ENCODE assay signal across 8 mouse cellular contexts in genomic region chr10:86685179-86686016, GRCm38 (mm10). TPM values are rescaled to one million over a fixed set of nuclear protein-coding genes. Genes with fewer than 3 reads are reported as not detected.
DNase-seq lines count a peak whose midpoint lies in the region; ATAC-seq lines count a peak whose summit lies in the region.
"Not testable (repeated sequence)": the region's sequence is repeated elsewhere in the genome, so short reads cannot be mapped to it uniquely, and the experiment has no call there.

No protein-coding gene starts in this region.

- not testable (repeated sequence) for H3K9me3 ChIP-seq in heart, embryonic 14.5 days (ENCODE audit: control insufficient read depth, low read length); liver, embryonic 13.5 days (replicated peaks); stomach, embryonic 14.5 days (ENCODE audit: control insufficient read depth, low read depth, low read length)

- peak; percentile 88 for ATAC-seq in CD4-positive, CD25-positive, alpha-beta regulatory T cell, adult 4 months
- peak; percentile 92 for ATAC-seq in heart, embryonic 14.5 days (ENCODE audit: insufficient number of reproducible peaks, insufficient read depth, low FRiP score, low read depth)
- ATAC-seq in liver, embryonic 13.5 days (ENCODE audit: low read depth), result peak; percentile 87
- ATAC-seq in stomach, embryonic 14.5 days (ENCODE audit: insufficient number of reproducible peaks, insufficient read depth, low FRiP score, low read depth), result peak; percentile 87

- H3K4me2 ChIP-seq in heart, embryonic 14.5 days (ENCODE audit: low read length), result peak overlapping the region; percentile 74
- H3K4me2 ChIP-seq in liver, embryonic 13.5 days, result peak overlapping the region; percentile 84
- H3K4me2 ChIP-seq in stomach, embryonic 14.5 days (replicated peaks; ENCODE audit: low read depth, low read length), result peak overlapping the region; percentile 55

- H3K9ac ChIP-seq in heart, embryonic 14.5 days (ENCODE audit: low read length), result peak overlapping the region; percentile 80
- peak overlapping the region; percentile 87 for H3K9ac ChIP-seq in liver, embryonic 13.5 days
- H3K9ac ChIP-seq in stomach, embryonic 14.5 days (replicated peaks; ENCODE audit: low read depth, low read length), result peak overlapping the region; percentile 61

- peak overlapping the region; percentile 100 for H3K4me3 ChIP-seq in brown adipose tissue, adult 24 weeks (ENCODE audit: insufficient read depth, low read depth, low read length)
- peak overlapping the region; percentile 59 to 60 for H3K4me3 ChIP-seq in heart, embryonic 14.5 days (ENCODE audit: control insufficient read depth in 1 of 2, insufficient read depth in 1 of 2, low read depth in 1 of 2, low read length in 2 of 2)
- peak overlapping the region; percentile 77 for H3K4me3 ChIP-seq in liver, embryonic 13.5 days (replicated peaks)
- peak overlapping the region; percentile 58 for H3K4me3 ChIP-seq in stomach, embryonic 14.5 days (ENCODE audit: low read depth, low read length)

- peak overlapping the region; percentile 91 for H3K27ac ChIP-seq in brown adipose tissue, adult 24 weeks (replicated peaks; ENCODE audit: low read depth, low read length)
- peak overlapping the region; percentile 75 to 76 for H3K27ac ChIP-seq in heart, embryonic 14.5 days (replicated peaks in 1 of 2; ENCODE audit: control insufficient read depth in 1 of 2, insufficient read depth in 1 of 2, low read depth in 2 of 2, low read length in 2 of 2)
- peak overlapping the region; percentile 73 for H3K27ac ChIP-seq in liver, embryonic 13.5 days
- H3K27ac ChIP-seq in stomach, embryonic 14.5 days (ENCODE audit: low read length), result peak overlapping the region; percentile 39; the same call in 1 of the 2 replicates

- WGBS in heart, embryonic 14.5 days, result under 1% methylated on average over 48 of the region's 53 CpGs
- WGBS in liver, embryonic 13.5 days (ENCODE audit: insufficient replicate concordance), result 0% methylated on average over 52 of the region's 53 CpGs
- WGBS in stomach, embryonic 14.5 days, result under 1% methylated on average over 46 of the region's 53 CpGs

- peaks cover 10% of the 10 kb centered on the region for H3K36me3 ChIP-seq in heart, embryonic 14.5 days (ENCODE audit: control insufficient read depth, insufficient read depth, low read length)
- peaks cover 10% of the 10 kb centered on the region for H3K36me3 ChIP-seq in liver, embryonic 13.5 days
- H3K36me3 ChIP-seq in stomach, embryonic 14.5 days (ENCODE audit: control insufficient read depth, insufficient read depth, low read length), result not testable (repeated sequence)

- peak; percentile 29 for DNase-seq in fibroblast of lung, adult 2 months (ENCODE audit: low read depth)
- DNase-seq in kidney, postnatal 14 days, result peak; percentile 81
- peak; percentile 64 for DNase-seq in liver, embryonic 13.5 days
- peak; percentile 75 to 83 for DNase-seq in natural killer cell, adult 2 months (ENCODE audit: low spot score in 2 of 2)

- H3K27me3 ChIP-seq in heart, embryonic 14.5 days (ENCODE audit: control insufficient read depth, insufficient read depth, low read length); liver, embryonic 13.5 days; stomach, embryonic 14.5 days (ENCODE audit: control insufficient read depth, insufficient read depth, low read length): not testable (repeated sequence)

- not testable (repeated sequence) for H3K4me1 ChIP-seq in brown adipose tissue, adult 24 weeks (ENCODE audit: control insufficient read depth, insufficient read depth, insufficient read length, low read length); heart, embryonic 14.5 days (ENCODE audit: control insufficient read depth in 2 of 2, insufficient read depth in 2 of 2, low read length in 2 of 2); liver, embryonic 13.5 days (replicated peaks); stomach, embryonic 14.5 days (ENCODE audit: control insufficient read depth, insufficient read depth, low read length)

RNA-seq across cellular contexts. Expression of gene Hsp90b1, which starts 19.9 kb away (rescaled TPM):
- 100 to 1,000 TPM; 187 to 189 TPM for polyA plus RNA-seq in CD4-positive, CD25-positive, alpha-beta regulatory T cell, adult 4 months (2017; shearing (Covaris generic))
- 160 and 197 TPM in 2 replicates for polyA plus RNA-seq in brown adipose tissue, adult 24 weeks (2012; ENCODE audit: insufficient read depth, insufficient read length, missing spikeins)
- 317 and 318 TPM in 2 replicates for polyA plus RNA-seq in heart, embryonic 14.5 days (2014; fragmentation: Nextera tagmentation; extraction: Ambion mirVana)
- 327 and 424 TPM in 2 replicates for polyA plus RNA-seq in liver, embryonic 13.5 days (2015; fragmentation: Nextera tagmentation; extraction: Ambion mirVana)
- polyA plus RNA-seq in stomach, embryonic 14.5 days (2014; fragmentation: Nextera tagmentation; extraction: Ambion mirVana), result 437 and 516 TPM in 2 replicates

RNA-seq across cellular contexts. Expression of gene Ttc41, which starts 20.2 kb away (rescaled TPM):
- polyA plus RNA-seq in CD4-positive, CD25-positive, alpha-beta regulatory T cell, adult 4 months (2017; shearing (Covaris generic)), result 1 to 10 TPM; 1.4 to 1.5 TPM
- polyA plus RNA-seq in brown adipose tissue, adult 24 weeks (2012; ENCODE audit: insufficient read depth, insufficient read length, missing spikeins), result 0.83 and 1.3 TPM in 2 replicates
- polyA plus RNA-seq in heart, embryonic 14.5 days (2014; fragmentation: Nextera tagmentation; extraction: Ambion mirVana), result 1.5 and 1.6 TPM in 2 replicates
- 0.28 and 0.69 TPM in 2 replicates for polyA plus RNA-seq in liver, embryonic 13.5 days (2015; fragmentation: Nextera tagmentation; extraction: Ambion mirVana)
- polyA plus RNA-seq in stomach, embryonic 14.5 days (2014; fragmentation: Nextera tagmentation; extraction: Ambion mirVana), result 1.7 and 1.8 TPM in 2 replicates

Comparison
In these comparisons a context has a peak if more than half of its experiments do, and no peak if none do; other contexts are left out.
1. Peak in every context shown above with its lines: DNase-seq, ATAC-seq, H3K4me3 ChIP-seq and H3K27ac ChIP-seq.
2. H3K27ac ChIP-seq: peak in every context shown above with its lines; median percentile 91 in brown adipose tissue, adult 24 weeks; 76 in heart, embryonic 14.5 days; 73 in liver, embryonic 13.5 days; 39 in stomach, embryonic 14.5 days.
3. DNase-seq: peak in every context shown above with its lines; median percentile 81 in kidney, postnatal 14 days; 79 in natural killer cell, adult 2 months; 64 in liver, embryonic 13.5 days; 29 in fibroblast of lung, adult 2 months.